Mouse (Mus musculus) c-Kit-positive CD71-negative TER-119-negative erythroid progenitor cells, embryonic 14.5 days (primary cell): ENCODE measurements at regions not wholly inside any gene's neighbourhood (a gene's known extent, or its start where the extent isn't known, plus 50 kb on each side); places are given as distances from the start of the nearest gene placed in this dataset.

Experiments used
- DNase-seq: peaks from one replicate; pipeline ENCODE4 v3.0.0-alpha.2; 2013; ENCODE audit warnings: low read depth

DNA sequence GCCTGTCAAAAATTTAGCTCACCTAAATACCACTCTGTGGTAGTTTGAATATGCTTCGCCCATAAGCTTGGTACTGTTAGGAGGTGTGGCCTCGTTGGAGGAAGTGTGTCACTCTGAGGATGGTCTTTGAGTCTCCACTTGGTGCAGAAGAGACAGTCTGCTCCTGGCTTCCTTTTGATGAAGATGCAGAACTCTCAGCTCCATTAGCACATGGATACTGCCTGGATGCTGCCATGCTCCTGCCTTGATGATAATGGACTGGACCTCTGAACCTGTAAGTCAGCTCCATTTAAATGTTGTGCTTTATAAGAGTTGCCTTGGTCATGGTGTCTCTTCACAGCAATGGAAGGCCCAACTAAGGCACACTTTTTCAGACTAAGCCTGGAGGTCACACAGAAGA, 56.9 kb upstream of the Pik3r1 start:
- no peak for DNase-seq

DNA sequence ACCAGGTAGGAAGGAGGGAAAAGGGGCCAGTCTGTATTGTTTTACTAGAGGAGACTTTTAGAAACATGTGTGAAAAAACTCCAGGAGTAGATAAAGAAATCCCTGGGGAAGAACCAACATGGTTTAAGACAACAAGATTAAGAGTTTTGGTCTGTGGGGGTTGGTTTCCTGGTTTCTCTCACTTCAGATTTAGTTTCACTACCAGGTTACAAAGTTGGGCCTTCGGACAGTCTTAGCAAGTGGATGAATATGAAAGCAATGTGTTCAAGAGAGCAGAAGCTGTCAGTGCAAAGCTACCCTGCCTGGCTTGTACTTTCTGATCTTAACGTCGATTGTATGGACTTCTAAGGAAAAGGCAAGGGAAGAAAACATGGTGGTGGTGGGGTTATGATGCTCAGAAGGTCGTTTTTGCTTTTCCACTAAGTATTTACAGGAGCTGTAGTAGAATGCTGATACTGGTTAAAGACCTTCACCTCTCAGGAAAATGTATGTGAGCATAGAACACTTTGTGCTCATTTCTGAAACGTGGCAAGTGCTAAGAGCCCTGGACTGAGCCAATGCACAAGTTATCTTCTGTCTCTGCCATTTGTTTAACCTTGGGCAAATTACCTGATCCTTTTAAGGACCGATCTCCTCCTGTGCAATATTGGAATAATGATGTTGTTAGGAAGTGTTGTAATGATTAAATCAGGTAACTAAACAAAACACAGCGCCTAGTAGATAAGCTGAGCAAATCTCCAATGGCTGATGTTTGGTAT, 64.0 kb upstream of the Pik3r1 start:
- no peak for DNase-seq

DNA sequence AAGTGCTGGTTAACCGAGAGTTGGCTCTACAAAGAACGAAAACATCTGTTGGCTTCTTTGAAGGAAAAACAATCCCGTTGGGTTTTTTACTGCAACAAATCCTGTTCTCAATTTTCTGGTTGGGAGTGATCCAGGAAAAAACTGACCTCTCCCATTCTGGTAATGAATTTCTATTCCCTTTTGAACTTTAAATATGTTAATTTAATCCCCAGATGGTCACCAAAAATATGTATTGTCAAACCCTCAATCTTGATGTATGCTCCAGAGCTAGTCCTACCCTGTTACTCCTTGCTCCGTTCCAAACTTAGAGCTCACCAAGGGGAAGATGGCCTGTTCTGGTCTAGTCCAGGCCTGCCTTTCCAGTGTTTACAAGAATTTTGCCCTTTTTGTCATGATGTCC, 66.5 kb upstream of the Pik3r1 start:
- no peak for DNase-seq

DNA sequence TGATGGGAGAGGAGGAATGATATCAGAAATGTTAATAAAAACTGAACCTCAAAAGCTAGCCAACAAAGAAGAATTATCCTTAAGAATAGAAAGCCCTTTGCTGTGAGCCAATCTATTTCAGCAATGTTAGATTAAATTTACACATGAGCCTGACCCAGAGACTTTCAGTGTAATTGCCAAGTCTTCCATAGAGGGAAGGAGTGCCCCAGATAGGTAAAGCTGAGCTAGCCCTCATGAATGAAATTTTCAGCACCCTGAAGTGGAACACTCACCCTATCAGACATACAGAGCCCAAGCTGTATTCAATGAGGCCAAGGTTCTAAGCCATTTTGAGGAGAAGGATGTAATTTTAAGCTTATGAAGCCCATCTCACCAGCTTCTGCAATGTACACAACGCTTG, 69.0 kb upstream of the Pik3r1 start:
- no peak for DNase-seq

DNA sequence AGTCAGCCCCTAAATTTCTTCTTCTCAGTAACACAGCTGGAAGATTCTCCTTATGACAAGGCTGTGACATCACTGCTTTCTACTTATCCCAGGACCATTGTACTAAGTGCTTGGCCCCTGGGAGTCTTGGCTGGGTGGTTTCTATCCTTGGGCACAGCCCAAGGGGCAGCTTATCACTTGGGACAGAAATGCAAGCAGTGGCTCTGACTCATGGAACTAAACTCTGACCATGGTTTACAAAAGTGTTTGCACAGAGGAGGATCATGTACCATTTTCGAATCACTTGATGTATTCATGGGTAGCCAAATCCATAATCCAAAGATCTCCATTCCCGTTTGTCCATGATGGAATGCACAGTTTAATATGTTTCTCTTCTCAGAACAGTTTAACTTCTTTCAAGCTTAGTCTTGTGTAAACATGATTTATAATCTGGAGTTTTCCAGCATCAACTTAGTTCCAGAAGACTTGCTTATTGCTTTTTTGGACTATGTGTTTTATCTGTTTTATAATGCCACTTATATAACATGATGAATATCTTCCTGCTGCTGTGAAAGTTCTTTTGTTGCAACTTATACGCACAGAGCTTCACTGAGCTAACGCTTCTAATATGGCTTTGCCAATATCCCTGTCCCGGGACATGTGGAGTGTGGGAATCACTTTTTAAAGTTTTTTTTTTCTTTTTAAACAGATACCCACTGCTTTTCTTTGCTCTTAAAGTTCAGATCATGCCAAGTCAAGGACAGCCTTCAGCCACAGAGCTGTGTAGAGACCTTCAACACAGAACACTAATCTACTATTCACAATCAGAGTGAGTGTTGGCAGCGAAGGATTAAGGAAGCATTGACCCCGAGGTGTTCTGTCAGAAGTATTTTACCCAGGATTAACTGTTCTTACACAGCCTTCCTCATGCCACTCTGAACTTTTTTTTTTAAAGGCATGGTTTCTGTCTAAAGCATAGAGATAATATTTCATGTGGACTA, 76.7 kb upstream of the Pik3r1 start:
- no peak for DNase-seq

DNA sequence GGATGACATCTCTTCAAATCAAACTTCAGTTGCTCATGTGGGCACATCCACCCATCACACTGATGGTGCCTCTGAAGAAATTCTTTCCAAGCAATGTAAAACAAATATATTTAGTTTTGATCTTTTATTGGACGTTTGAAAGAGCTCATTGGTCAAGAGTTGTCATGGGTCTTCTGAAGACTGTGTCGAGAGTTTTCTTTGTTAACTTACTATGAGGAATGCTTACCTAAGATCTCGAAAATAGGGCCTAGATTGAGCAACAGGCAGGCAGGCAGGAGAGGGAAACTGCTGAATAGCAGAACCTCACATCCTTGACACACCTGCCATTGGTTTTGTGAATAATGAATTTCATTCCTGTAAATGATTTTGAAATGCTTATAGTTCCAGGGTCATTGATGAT, 78.0 kb upstream of the Pik3r1 start:
- DNase-seq, result no peak

DNA sequence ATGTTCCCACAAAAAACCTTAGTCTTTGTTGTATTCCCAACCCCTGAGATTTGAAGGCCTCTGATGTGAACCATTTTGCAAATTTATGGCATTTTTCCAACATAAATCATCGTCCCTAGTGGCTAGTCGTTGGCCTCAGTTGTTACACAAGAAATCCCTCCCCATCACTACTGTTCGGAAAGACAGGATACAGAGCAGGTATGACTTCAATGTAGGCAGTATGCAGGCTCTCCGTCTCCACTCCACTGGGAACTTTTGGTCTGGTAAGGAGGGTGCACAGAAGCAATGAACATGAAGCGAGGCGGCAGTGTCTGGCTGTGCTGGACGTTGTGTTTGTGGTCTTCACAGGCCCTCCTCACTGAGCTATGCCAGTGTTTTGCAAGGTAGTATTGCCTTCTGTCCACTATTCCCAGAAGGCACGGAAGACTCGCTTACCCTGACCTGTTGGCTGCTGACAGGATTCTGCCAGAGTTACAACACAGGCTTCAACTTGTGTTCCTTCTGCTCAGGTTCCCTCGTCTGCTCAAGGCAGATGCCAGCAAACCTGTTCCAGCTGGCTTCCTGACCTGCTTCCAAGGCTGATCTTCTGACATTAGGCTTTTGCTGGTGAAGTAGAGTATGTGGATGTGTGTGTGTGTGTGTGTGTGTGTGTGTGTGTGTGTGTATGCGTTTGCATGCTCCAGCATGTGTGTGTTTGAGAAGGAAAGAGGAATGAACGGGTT, 80.0 kb upstream of the Pik3r1 start:
- no peak for DNase-seq

DNA sequence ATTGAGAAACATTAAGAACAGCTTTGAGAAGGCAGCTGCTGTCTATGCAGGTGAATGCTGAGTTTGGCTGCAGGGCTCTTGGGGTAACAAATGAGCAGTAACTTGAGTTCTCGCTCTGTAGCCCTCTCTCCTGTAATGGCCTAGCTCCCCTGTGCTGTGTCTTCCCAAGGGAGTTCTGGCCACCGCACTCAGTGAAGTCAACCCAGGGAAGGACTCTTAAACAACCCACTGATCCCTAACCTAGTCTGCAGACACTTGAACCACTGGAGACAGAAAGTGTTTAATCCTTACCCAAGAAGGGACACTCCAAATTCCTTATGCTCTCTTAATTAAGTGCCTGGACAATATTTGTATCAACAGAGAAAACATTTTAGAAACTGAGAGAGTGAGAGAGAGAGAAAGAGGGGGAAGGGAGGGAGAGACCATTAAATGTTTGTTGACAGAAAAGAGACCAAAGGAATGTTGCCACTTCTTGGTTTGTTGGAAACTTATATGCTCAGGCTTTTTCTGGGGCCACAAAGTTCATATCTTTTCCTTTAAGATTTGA, 80.7 kb upstream of the Pik3r1 start:
- no peak for DNase-seq

DNA sequence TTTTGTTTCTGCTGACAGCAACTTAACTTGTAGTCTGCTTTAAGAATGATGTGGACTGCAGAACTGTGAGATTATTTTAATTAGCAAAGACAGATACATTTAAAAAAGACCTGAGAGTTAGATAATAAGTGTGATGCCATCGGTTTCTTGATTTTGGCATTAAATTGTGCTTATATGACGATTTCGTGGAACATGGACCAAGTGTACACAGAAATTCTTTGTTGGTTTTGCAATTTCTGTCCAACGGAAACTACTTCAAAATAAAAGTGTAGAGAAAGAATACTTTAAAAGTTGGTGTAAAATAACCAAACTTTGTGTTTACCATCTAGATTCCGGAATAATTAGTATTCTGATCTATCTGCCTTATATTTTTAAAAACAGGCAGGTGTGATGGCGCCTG, 81.4 kb upstream of the Pik3r1 start:
- no peak for DNase-seq

DNA sequence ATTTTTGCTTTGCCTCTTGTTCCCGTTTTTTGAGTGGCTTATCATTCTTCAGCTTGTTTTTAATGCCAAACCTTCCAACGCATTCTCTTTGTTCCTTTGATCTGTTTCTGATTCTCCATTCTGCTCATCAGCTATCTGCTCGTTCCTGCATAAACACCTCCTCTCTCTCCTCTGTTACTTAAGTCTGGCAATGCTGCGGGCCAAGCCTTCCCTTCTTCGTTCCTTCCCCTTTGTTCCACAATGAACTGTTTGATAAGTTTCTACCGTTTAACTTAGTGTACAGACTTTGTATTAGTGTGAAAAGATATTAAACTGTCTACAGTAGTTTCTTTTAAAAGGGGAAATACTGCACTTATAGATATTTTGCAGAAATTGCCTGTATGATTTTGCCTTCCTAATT, 83.3 kb upstream of the Pik3r1 start:
- DNase-seq, result no peak

DNA sequence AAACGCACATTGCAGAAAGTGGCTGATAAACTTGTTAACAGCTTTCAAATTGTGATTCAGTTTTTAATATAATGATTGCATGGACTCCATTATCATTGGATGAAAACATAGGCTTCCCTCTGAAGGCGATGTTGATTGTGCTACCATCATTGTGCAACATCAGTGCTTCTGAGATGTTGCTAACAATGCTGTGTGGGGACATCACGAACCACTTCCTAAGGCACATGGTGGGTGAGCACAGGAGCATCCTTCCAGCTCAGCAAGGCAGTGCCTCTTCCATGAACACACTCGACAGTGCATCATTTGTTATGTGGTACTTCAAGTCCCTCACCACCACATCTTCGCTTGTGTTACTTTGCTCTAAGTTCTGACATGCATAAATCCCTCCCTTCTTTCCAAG, 84.9 kb upstream of the Pik3r1 start:
- DNase-seq, result no peak

DNA sequence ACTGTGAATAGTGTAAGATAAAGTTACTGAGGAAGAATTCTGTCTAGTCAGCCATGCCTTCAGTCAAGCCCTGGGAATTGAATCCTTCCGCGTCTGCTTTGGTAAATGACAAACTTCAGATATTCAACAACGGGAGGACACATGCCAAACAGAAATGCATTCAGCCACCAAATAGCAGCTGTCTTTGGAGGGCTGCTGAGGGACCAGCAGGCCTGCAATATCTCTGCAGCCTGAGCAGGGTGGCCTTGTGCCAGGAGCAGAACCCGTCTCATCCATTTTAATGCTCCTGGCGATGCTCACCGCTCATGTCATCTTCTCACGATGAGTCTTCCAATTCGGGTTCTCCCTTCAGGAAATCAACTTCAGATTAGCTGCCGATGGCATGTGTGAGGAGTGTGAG, 87.1 kb upstream of the Pik3r1 start:
- no peak for DNase-seq

DNA sequence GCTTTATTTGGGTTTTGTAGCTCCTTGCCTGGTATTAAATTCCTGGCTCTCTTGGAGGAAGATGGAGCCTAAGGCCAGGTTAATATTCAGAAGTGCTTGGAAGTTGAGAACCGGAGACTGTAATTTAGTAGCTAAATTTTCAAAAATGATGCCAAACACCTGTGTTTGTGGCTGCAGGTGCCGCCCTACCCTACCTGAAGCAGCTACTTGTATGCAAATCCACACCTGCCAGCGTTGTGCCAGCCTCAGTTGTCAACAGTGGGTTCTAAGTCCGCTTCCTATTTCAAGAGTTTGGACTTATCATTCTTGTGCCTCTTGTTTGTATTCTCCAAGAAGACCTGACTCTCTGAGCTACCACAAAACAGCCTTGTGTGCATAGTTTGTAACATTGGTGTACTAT, 92.7 kb upstream of the Pik3r1 start:
- no peak for DNase-seq

DNA sequence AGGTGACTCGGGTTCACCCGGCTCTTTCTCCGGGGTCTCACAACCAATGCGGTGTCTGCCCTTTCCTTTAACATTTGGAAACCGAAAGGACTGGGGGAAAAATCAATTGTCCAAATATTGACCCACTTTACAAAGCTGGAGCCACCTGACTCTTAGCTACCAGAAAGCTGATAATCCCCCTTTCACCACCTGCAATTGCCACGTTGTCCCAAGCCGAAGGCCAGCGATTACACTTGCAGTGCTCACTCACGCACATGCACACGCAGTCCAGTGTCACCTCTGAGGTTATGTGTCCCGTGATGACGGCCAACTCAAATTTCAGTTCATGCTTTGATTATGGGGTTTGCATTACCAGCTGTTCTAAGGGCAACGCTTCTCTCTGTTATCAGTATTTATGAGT, 94.0 kb upstream of the Pik3r1 start:
- no peak for DNase-seq

DNA sequence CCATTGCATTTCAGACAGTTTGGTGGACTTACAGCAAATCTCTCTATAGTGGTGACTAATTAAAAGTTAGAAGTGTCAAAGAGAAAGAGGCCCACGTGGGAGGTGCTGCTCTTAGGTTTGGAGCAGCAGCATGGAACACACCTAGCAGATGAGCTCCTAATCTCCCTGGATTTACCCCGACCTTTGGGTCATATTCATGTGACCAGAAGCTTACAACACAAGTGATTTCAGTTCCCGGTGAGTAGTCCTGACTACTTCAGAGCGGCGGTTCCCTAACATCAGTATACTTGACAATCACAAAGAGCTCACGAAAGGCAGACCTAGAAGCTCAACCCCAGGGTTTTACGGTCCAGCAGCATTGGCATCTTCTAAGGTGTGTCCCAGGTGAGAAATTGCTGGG, 95.0 kb upstream of the Pik3r1 start:
- DNase-seq, result no peak

DNA sequence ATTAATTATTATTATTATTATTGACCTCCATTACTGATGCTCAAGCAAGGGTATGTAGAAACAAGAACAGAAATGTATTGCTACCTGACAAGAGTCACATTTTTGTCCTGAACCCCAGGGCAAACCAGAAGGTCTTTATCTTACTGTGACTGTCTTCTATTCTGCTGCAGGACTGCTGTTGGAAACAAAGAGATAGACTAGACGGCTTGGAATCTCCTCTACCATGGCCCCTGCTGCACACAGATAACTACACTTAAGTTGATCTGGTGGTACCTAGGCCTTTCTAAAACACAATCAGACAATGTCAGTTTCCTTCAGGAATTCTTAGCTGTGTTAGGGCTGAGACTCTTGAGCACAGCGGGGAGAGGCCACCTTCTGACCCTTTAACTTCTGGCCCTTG, 95.6 kb upstream of the Pik3r1 start:
- DNase-seq, result peak; percentile 10

DNA sequence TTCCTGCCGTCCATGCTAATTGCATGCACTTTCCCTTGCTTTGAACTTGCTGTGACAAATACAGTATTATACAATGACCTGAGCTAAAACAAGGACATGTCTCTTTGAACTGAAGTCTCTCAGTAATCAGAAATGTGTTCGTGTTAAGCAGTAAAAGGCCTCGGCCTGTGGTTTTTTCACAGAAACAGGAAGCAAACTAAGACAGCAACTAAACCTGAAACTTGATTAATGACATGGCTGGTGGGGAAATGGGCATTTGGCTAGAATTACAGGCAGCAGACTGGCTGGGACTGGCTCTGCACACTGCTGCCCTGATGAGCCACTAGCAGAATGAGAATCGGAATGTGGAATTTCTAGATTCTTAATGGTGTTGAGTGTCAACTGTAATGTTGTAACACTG, 98.8 kb upstream of the Pik3r1 start:
- peak; percentile 39 for DNase-seq

DNA sequence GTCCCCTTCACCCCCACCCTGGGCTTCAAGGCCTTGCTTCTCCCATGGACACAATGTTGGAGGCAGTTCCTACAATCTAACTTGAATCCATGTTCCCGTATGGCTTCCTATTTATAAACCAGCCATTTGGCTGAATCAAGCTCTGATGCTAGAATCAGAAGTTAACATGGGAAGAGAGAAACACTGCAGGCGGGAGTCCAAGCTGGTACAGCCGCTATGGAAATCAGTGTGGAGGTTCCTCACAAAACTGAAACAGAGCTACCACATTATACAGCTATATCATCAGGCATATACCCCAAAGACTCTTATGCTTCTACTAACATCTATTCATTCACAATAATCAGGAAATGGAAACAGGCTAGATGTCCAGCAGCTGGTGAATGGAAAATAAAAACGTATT, 106.7 kb upstream of the Pik3r1 start:
- no peak for DNase-seq

DNA sequence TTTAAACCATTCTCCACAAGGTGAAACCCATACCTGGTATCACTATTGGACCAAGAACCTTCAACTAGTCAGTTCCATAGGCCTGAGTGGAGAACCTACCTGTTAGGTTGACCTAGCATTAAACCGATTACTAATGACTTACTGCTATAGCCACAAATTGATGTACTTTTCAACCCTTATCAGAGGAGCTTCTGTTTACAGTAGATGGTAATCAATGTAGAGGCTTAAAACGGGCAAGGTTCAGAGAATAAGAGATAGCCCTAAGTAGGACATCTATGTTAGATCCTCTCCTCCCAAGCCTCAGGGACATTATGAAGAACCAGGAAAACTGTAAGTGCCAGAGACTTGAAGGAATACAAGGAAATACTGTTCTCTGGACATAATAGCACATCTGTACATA, 108.1 kb upstream of the Pik3r1 start:
- no peak for DNase-seq

DNA sequence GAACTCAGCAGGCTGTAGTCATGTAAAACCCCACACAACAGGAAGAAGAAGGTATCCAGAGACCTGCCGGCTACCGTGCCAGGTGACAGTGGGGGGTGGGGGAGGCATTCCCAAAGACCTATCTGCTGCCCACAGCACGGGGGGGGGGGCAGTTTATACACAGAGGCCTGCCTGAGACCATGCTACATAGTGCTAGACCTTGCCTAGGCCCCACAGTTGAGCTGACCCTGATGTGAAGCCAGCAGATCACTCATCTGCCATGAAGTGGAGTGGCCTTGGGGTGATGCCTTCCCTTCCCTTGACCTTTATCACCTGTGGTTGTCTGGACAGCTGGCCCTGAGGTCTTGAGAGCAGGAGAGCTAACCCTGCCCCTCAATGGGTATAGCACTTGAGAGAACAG, 108.6 kb upstream of the Pik3r1 start:
- no peak for DNase-seq

DNA sequence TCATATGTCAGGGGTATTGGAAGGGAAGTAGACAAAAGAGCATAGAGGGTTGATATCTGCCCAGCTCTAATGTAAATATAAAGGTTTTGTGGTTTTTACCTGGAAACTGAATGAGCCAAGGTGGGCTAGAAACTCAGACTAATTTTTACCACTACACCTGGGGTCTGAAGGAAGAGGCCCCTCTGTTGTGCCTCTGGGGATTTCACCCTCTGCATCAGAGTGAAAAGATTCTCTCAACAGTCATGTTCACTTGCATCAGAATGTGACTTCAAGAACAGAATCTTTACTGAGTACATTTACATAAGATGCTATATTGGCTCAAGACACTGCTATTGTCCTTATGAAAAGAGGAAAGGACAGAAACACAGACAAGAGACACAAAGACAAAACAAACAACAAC, 110.2 kb upstream of the Pik3r1 start:
- DNase-seq, result no peak

DNA sequence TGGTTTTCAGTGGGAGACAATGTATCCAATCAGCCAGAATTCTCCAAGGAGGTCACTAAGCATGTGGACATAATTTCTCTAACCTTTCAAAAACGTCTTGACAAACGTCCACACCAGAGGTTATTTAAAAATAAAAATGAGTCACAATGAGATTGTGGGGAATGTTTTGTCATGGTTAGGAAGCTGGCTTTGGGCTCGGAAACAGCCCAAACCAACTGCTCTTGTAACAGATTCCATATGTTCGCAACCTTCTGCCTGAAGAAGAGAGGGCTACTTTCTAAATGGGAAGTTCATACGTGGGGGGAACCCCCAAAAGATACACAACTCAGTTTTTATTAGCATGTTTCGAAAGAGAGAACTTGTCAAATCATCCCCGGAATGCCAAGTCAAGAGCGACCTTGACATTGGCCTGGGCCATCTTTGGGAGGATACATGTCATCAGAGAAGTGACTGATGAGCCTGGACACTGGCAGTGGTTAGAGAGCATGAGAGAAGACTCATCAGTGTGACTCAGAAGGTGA, 111.6 kb upstream of the Pik3r1 start:
- no peak for DNase-seq
